Mouse (Mus musculus): ENCODE results near the gene Ryr3. TPM values are rescaled to one million over a fixed set of nuclear protein-coding genes. Genes with fewer than 3 reads are reported as not detected.

Gene Ryr3
- polyA plus RNA-seq, 1 experiment from 2014 or later, result 0.56 TPM

GRCm38 (mm10) chr2:113178047-113178446 lies 38.8 kb downstream of the Ryr3 start:
- Histone ChIP-seq H3K4me1 (no peaks in the 10 kb centered on the region), H3K4me3 (replicated peaks) (no peak overlapping the region), H3K4me2 (no peak overlapping the region), H3K36me3 (no peaks in the 10 kb centered on the region), H3K9ac (no peak overlapping the region), H3K27ac (no peak overlapping the region), H3K27me3 (no peaks in the 10 kb centered on the region), H3K9me3 (replicated peaks) (no peaks in the 10 kb centered on the region)
- ATAC-seq (replicated peaks; ENCODE audit: low FRiP score), result no peak

GRCm38 (mm10) chr2:113176337-113176736 lies 40.6 kb downstream of the Ryr3 start:
- Histone ChIP-seq H3K27me3 (no peaks in the 10 kb centered on the region), H3K4me2 (no peak overlapping the region), H3K27ac (no peak overlapping the region), H3K9ac (no peak overlapping the region), H3K9me3 (replicated peaks) (no peaks in the 10 kb centered on the region), H3K36me3 (no peaks in the 10 kb centered on the region), H3K4me3 (replicated peaks) (no peak overlapping the region), H3K4me1 (no peaks in the 10 kb centered on the region)
- no peak for ATAC-seq (replicated peaks; ENCODE audit: low FRiP score)
- 89% methylated on average over 5 of the region's 5 CpGs for WGBS

GRCm38 (mm10) chr2:113168096-113168495 lies 48.8 kb downstream of the Ryr3 start:
- Histone ChIP-seq H3K4me3 (replicated peaks) (no peak overlapping the region), H3K9me3 (replicated peaks) (no peaks in the 10 kb centered on the region), H3K4me2 (no peak overlapping the region), H3K4me1 (no peaks in the 10 kb centered on the region), H3K27ac (no peak overlapping the region), H3K27me3 (no peaks in the 10 kb centered on the region), H3K36me3 (no peaks in the 10 kb centered on the region), H3K9ac (no peak overlapping the region)
- ATAC-seq (replicated peaks; ENCODE audit: low FRiP score), result no peak
- 78% methylated on average over 4 of the region's 4 CpGs for WGBS

- Histone ChIP-seq H3K27ac (no peak overlapping the region), H3K4me1 (no peaks in the 10 kb centered on the region), H3K36me3 (no peaks in the 10 kb centered on the region), H3K9me3 (replicated peaks) (no peaks in the 10 kb centered on the region), H3K4me2 (no peak overlapping the region), H3K27me3 (no peaks in the 10 kb centered on the region), H3K4me3 (replicated peaks) (no peak overlapping the region), H3K9ac (no peak overlapping the region)
- WGBS, result 79% methylated on average over 5 of the region's 5 CpGs
- ATAC-seq (replicated peaks; ENCODE audit: low FRiP score), result no peak
Observed at GRCm38 (mm10) chr2:113161494-113161893, 55.4 kb downstream of the Ryr3 start.

- Histone ChIP-seq H3K4me1 (no peaks in the 10 kb centered on the region), H3K4me2 (no peak overlapping the region), H3K9me3 (replicated peaks) (no peaks in the 10 kb centered on the region), H3K36me3 (no peaks in the 10 kb centered on the region), H3K27me3 (no peaks in the 10 kb centered on the region), H3K9ac (no peak overlapping the region), H3K4me3 (replicated peaks) (no peak overlapping the region), H3K27ac (no peak overlapping the region)
- WGBS, result 85% methylated on average over 3 of the region's 3 CpGs
- ATAC-seq (replicated peaks; ENCODE audit: low FRiP score), result no peak
Observed at GRCm38 (mm10) chr2:113137766-113138165, 79.1 kb downstream of the Ryr3 start.

- 66% methylated on average over 1 of the region's 1 CpGs for WGBS
- Histone ChIP-seq H3K36me3 (no peaks in the 10 kb centered on the region), H3K27ac (no peak overlapping the region), H3K9ac (no peak overlapping the region), H3K27me3 (no peaks in the 10 kb centered on the region), H3K4me1 (no peaks in the 10 kb centered on the region), H3K4me2 (no peak overlapping the region), H3K9me3 (replicated peaks) (no peaks in the 10 kb centered on the region), H3K4me3 (replicated peaks) (no peak overlapping the region)
- ATAC-seq (replicated peaks; ENCODE audit: low FRiP score), result no peak
Observed at GRCm38 (mm10) chr2:113123476-113123875, 93.4 kb downstream of the Ryr3 start.

GRCm38 (mm10) chr2:113119080-113119479 lies 97.8 kb downstream of the Ryr3 start:
- no peaks in the 10 kb centered on the region for H3K9me3 ChIP-seq (replicated peaks)
- no peak for ATAC-seq (replicated peaks; ENCODE audit: low FRiP score)
- WGBS, result 37% methylated on average over 1 of the region's 1 CpGs

GRCm38 (mm10) chr2:113116788-113117187 lies 100.1 kb downstream of the Ryr3 start:
- Histone ChIP-seq H3K4me3 (replicated peaks) (no peak overlapping the region), H3K36me3 (no peaks in the 10 kb centered on the region), H3K9ac (no peak overlapping the region), H3K27ac (no peak overlapping the region), H3K27me3 (no peaks in the 10 kb centered on the region), H3K4me1 (no peaks in the 10 kb centered on the region), H3K4me2 (no peak overlapping the region), H3K9me3 (replicated peaks) (no peaks in the 10 kb centered on the region)
- ATAC-seq (replicated peaks; ENCODE audit: low FRiP score), result no peak
- 93% methylated on average over 2 of the region's 2 CpGs for WGBS

More at GRCm38 (mm10) chr2:113119080-113119479, 97.8 kb downstream of the Ryr3 start:
- no peak overlapping the region for H3K27ac ChIP-seq
- H3K36me3 ChIP-seq, result no peaks in the 10 kb centered on the region
- H3K4me2 ChIP-seq, result no peak overlapping the region
- H3K27me3 ChIP-seq, result no peaks in the 10 kb centered on the region
- H3K9ac ChIP-seq, result no peak overlapping the region
- H3K4me1 ChIP-seq, result no peaks in the 10 kb centered on the region
- no peak overlapping the region for H3K4me3 ChIP-seq (replicated peaks)

- Histone ChIP-seq H3K9ac (no peak overlapping the region), H3K4me3 (replicated peaks) (no peak overlapping the region), H3K9me3 (replicated peaks) (no peaks in the 10 kb centered on the region), H3K4me1 (no peaks in the 10 kb centered on the region), H3K27ac (no peak overlapping the region), H3K27me3 (no peaks in the 10 kb centered on the region), H3K4me2 (no peak overlapping the region), H3K36me3 (no peaks in the 10 kb centered on the region)
- ATAC-seq (replicated peaks; ENCODE audit: low FRiP score), result no peak
- 91% methylated on average over 4 of the region's 4 CpGs for WGBS
Observed at GRCm38 (mm10) chr2:113115897-113116283, 101.0 kb downstream of the Ryr3 start.

- no peak overlapping the region for H3K27ac ChIP-seq
- 89% methylated on average over 4 of the region's 4 CpGs for WGBS
- H3K9me3 ChIP-seq (replicated peaks), result no peaks in the 10 kb centered on the region
- ATAC-seq (replicated peaks; ENCODE audit: low FRiP score), result no peak
- H3K36me3 ChIP-seq, result no peaks in the 10 kb centered on the region
- H3K4me2 ChIP-seq, result no peak overlapping the region
- H3K4me3 ChIP-seq (replicated peaks), result no peak overlapping the region
- H3K27me3 ChIP-seq, result no peaks in the 10 kb centered on the region
- H3K9ac ChIP-seq, result no peak overlapping the region
- H3K4me1 ChIP-seq, result no peaks in the 10 kb centered on the region
Observed at GRCm38 (mm10) chr2:113115248-113115896, 101.5 kb downstream of the Ryr3 start.

- Histone ChIP-seq H3K9me3 (replicated peaks) (no peaks in the 10 kb centered on the region), H3K4me2 (no peak overlapping the region), H3K27ac (no peak overlapping the region), H3K9ac (no peak overlapping the region), H3K4me3 (replicated peaks) (no peak overlapping the region), H3K36me3 (no peaks in the 10 kb centered on the region), H3K27me3 (no peaks in the 10 kb centered on the region), H3K4me1 (no peaks in the 10 kb centered on the region)
- WGBS, result 81% methylated on average over 6 of the region's 6 CpGs
- no peak for ATAC-seq (replicated peaks; ENCODE audit: low FRiP score)
Observed at GRCm38 (mm10) chr2:113104609-113105008, 112.3 kb downstream of the Ryr3 start.

- 56% methylated on average over 4 of the region's 4 CpGs for WGBS
- Histone ChIP-seq H3K4me3 (replicated peaks) (no peak overlapping the region), H3K27ac (no peak overlapping the region), H3K9ac (no peak overlapping the region), H3K9me3 (replicated peaks) (no peaks in the 10 kb centered on the region), H3K4me1 (peaks cover 10% of the 10 kb centered on the region), H3K4me2 (no peak overlapping the region), H3K27me3 (no peaks in the 10 kb centered on the region), H3K36me3 (no peaks in the 10 kb centered on the region)
- ATAC-seq (replicated peaks; ENCODE audit: low FRiP score), result peak; percentile 96
Observed at GRCm38 (mm10) chr2:113095184-113095583, 121.7 kb downstream of the Ryr3 start.

- H3K36me3 ChIP-seq, result no peaks in the 10 kb centered on the region
- no peak overlapping the region for H3K4me2 ChIP-seq
- 66% methylated on average over 6 of the region's 6 CpGs for WGBS
- H3K9me3 ChIP-seq (replicated peaks), result no peaks in the 10 kb centered on the region
- peaks cover 10% of the 10 kb centered on the region for H3K4me1 ChIP-seq
- no peaks in the 10 kb centered on the region for H3K27me3 ChIP-seq
- H3K9ac ChIP-seq, result no peak overlapping the region
- no peak overlapping the region for H3K27ac ChIP-seq
- peak; percentile 74 for ATAC-seq (replicated peaks; ENCODE audit: low FRiP score)
- no peak overlapping the region for H3K4me3 ChIP-seq (replicated peaks)
Observed at GRCm38 (mm10) chr2:113094088-113094487, 122.8 kb downstream of the Ryr3 start.

Data from kidney, embryonic 15.5 days (tissue).